Mouse (Mus musculus) heart, embryonic 13.5 days (tissue): Measurements from ENCODE around the gene Nsa2. TPM values are rescaled to one million over a fixed set of nuclear protein-coding genes. Genes with fewer than 3 reads are reported as not detected.

Source experiments
- ATAC-seq: fragments of 200-750 bp; cut with Nextera tagmentation; 2 replicates; pipeline ENCODE4 v1.8.0; 2017; ENCODE audit warnings: moderate TSS enrichment; ENCODE audit not compliant: insufficient number of reproducible peaks, low FRiP score, low TSS enrichment; ENCODE audit errors: extremely low read depth
- H3K27ac ChIP-seq: fragments of 300-500 bp; sonication (generic); replicated peaks from 2 replicates; pipeline ENCODE4 v1.5.1; 2015; ENCODE audit warnings: moderate library complexity, mild to moderate bottlenecking, inconsistent platforms
- H3K27me3 ChIP-seq: fragments of 300-500 bp; sonication (generic); replicated peaks from 2 replicates; pipeline ENCODE4 v1.6.1; 2015; ENCODE audit warnings: mild to moderate bottlenecking, inconsistent platforms
- H3K36me3 ChIP-seq: fragments of 300-500 bp; sonication (generic); 2 replicates; pipeline ENCODE4 v1.6.1; 2015; ENCODE audit warnings: mild to moderate bottlenecking, inconsistent platforms
- H3K4me1 ChIP-seq: fragments of 300-500 bp; sonication (generic); 2 replicates; pipeline ENCODE4 v1.6.1; 2015; ENCODE audit warnings: inconsistent platforms
- H3K4me2 ChIP-seq: fragments of 300-500 bp; sonication (generic); 2 replicates; pipeline ENCODE4 v1.6.1; 2015; ENCODE audit warnings: inconsistent platforms, mild to moderate bottlenecking, moderate library complexity
- H3K4me3 ChIP-seq: fragments of 300-500 bp; sonication (generic); 2 replicates; pipeline ENCODE4 v1.5.1; 2015; ENCODE audit warnings: moderate library complexity, mild to moderate bottlenecking, inconsistent platforms
- H3K9ac ChIP-seq: fragments of 300-500 bp; sonication (generic); 2 replicates; pipeline ENCODE4 v1.6.1; 2015; ENCODE audit warnings: inconsistent platforms, mild to moderate bottlenecking, moderate library complexity
- H3K9me3 ChIP-seq: fragments of 300-500 bp; sonication (generic); 2 replicates; pipeline ENCODE4 v1.6.1; 2016; ENCODE audit warnings: inconsistent platforms
- WGBS: fragments of 180-500 bp; shearing (Covaris S2); methylation state at CpG from one replicate; pipeline ENCODE4 v1.1.7; 2015; ENCODE audit warnings: mixed read lengths; 5-methylcytosine and 5-hydroxymethylcytosine counted together
- polyA plus RNA-seq: library from polyadenylated mRNA; unstranded; fragments of >200 nt; fragmentation: Nextera tagmentation; extraction: Ambion mirVana; gene quantifications from 2 replicates; pipeline ENCODE4 v1.2.1, GENCODE M21; 2015

The Nsa2 gene
- polyA plus RNA-seq, 1 experiment from 2014 or later, result 43.0 TPM

DNA sequence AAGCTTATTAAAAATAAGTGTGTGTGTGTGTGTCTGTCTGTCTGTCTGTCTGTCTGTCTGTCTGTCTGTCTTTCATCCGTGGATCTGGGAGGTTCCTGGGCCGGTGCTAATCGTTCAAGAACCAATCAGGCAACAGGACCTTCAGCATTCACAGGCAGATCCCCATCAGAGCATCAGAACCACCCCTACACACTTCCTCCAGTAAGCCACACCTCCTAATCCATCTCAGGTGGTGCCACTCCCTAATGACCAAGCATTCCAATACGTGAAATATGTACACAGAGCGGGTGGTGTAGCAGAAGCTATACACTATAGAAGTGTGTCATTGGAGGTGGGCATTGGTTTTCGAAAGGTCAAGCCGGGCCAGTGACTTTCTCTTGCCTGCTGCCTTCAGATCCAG, 55.3 kb downstream of the Nsa2 start:
- 78% methylated on average over 7 of the region's 7 CpGs for WGBS
- no peak for ATAC-seq

DNA sequence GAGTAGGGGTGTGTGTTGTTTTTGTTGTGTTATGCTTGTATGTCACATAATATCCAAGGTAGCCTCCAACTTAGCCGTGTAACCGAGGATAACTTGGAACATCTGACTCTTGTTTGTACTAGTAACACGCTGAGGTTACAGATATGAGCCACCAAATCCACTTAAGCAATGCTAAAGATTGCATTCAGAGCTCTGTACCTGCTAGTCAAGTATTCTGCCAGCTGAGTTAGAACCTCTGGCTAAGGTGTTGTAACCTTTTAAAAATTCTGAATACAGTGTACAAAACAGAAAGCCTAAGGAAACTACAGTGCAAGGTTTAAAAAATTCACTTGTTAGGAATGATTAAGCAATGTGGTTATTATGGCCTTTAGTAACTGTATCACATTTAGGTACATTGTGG, 57.1 kb downstream of the Nsa2 start:
- no peak overlapping the region for H3K27ac ChIP-seq
- no peaks in the 10 kb centered on the region for H3K9me3 ChIP-seq
- H3K27me3 ChIP-seq, result no peaks in the 10 kb centered on the region
- 67% methylated on average over 3 of the region's 3 CpGs for WGBS
- H3K4me2 ChIP-seq, result no peak overlapping the region
- H3K4me3 ChIP-seq, result no peak overlapping the region
- H3K4me1 ChIP-seq, result peaks cover 6% of the 10 kb centered on the region; the same call in 1 of the 2 replicates
- H3K36me3 ChIP-seq, result no peaks in the 10 kb centered on the region
- ATAC-seq, result no peak
- no peak overlapping the region for H3K9ac ChIP-seq

More for the DNA sequence above, 55.3 kb downstream of the Nsa2 start:
- Histone ChIP-seq H3K27ac (no peak overlapping the region), H3K9ac (no peak overlapping the region), H3K4me3 (no peak overlapping the region), H3K36me3 (no peaks in the 10 kb centered on the region), H3K27me3 (no peaks in the 10 kb centered on the region), H3K4me2 (no peak overlapping the region), H3K4me1 (peaks cover 8% of the 10 kb centered on the region; the same call in 1 of the 2 replicates), H3K9me3 (no peaks in the 10 kb centered on the region)

DNA sequence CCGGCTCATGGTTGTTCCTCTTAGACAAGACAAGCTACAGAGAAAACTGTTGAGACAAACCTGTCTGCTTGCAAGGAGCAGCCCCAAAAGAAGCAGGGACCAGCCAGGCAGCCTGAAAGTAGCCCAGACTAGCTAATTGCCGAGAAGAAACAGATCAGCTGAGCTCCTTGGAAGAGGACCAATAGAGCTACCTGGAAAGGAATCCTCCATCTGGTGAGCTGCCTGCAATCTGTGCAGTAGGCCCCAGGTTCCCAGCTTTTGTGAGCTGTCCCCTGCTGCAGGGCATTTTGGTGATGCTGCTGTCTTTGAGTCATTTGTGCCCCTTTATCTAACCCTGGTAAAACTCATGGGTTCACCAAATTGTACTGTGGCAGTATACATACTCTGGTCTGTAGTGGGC, 57.5 kb downstream of the Nsa2 start:
- Histone ChIP-seq H3K4me3 (no peak overlapping the region), H3K9me3 (no peaks in the 10 kb centered on the region), H3K4me1 (peaks cover 6% of the 10 kb centered on the region; the same call in 1 of the 2 replicates), H3K36me3 (no peaks in the 10 kb centered on the region), H3K27ac (no peak overlapping the region), H3K4me2 (no peak overlapping the region), H3K9ac (no peak overlapping the region), H3K27me3 (no peaks in the 10 kb centered on the region)
- ATAC-seq, result no peak
- WGBS, result 60% methylated on average over 2 of the region's 2 CpGs

Other genes with a start within 250 kb of the Nsa2 start
- gene Gcnt4, start 213.2 kb downstream of the Nsa2 start, polyA plus RNA-seq, result 0.36 and 0.44 TPM in 2 replicates
- not detected in 2 replicates for gene 1700029F12Rik, start 103.6 kb downstream of the Nsa2 start, polyA plus RNA-seq
- 5.1 and 6.9 TPM in 2 replicates for gene Fam169a, start 70.7 kb downstream of the Nsa2 start, polyA plus RNA-seq
- gene Gm6169, start 38.7 kb downstream of the Nsa2 start, polyA plus RNA-seq, result 3.1 and 3.2 TPM in 2 replicates
- 26.4 and 29.7 TPM in 2 replicates for gene Gfm2, start within 50 bp of the Nsa2 start, polyA plus RNA-seq
- 33.4 and 33.9 TPM in 2 replicates for gene Hexb, start 60.4 kb upstream of the Nsa2 start, polyA plus RNA-seq
- 4.0 TPM in 2 replicates for gene Enc1, start 103.2 kb upstream of the Nsa2 start, polyA plus RNA-seq